Mouse (Mus musculus): Measurements from ENCODE around the gene Atpif1. TPM values are rescaled to one million over a fixed set of nuclear protein-coding genes. Genes with fewer than 3 reads are reported as not detected.
"Not testable (repeated sequence)": the region's sequence is repeated elsewhere in the genome, so short reads cannot be mapped to it uniquely, and the experiment has no call there.

The Atpif1 gene
- total RNA-seq, 2 experiments from 2014 or later = 240 to 628 TPM

DNA sequence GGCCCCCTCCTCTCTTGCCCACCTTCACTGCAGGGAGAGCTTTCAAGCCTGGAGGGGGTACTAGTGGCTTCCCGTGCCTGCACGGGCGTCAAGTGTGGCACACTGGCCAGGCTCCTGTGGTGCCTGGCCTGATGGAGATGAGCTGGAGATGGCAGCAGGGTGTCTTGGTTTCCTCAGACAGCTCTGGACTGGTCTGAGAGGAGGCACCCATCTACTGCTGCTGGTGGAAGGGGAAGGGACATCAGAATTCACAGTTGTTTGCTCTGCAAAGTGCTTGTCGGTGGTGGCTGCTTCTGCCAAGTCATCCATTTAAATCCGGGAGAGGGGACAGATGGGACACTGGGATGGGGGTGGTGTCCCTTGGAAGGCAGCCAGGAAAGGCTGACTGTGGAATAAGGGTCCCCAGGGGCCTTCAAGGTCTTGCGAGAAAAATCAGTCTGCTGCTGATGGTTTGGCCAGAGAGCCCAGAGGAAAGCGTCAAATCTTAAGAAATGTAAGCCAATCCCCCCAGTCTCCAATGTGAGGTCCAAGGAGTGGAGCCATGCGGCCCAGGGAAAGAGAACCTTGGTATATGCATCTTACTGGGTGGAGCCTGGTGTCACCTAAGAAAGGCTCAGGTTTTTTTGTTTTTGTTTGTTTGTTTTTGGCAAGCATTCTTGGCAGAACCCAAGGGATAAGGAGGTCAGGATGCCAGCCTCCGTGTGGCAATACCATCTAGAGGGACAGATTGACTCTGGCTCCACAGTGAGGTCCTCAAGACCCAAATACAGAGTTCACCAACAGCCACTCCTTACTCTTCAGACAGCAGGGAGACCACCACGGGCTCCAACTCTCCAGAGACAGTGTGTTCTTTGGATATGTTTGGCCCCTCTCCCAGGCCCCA is 41.0 kb downstream of the Atpif1 start:
- no peak for ATAC-seq (ENCODE audit: poor library complexity, severe bottlenecking)

DNA sequence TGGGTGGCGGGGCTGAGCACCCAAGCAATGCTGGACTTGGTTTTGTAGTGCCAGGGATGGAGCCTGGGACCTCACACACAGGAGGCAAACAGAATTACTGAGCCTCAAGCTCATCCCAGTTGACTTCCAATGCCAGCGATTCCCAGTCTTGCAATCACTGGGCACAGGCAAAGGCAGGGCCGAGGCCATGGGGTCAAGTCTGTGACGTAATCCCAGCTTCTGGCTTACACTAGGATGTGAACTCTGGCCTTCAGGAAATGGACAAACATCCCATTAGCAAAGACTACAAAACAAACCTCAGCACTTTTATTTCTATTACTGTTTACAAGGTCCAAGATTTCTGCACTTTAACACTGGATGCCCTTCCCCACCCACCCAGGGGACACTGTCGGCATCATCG is 41.7 kb downstream of the Atpif1 start:
- ATAC-seq (ENCODE audit: poor library complexity, severe bottlenecking) = no peak

DNA sequence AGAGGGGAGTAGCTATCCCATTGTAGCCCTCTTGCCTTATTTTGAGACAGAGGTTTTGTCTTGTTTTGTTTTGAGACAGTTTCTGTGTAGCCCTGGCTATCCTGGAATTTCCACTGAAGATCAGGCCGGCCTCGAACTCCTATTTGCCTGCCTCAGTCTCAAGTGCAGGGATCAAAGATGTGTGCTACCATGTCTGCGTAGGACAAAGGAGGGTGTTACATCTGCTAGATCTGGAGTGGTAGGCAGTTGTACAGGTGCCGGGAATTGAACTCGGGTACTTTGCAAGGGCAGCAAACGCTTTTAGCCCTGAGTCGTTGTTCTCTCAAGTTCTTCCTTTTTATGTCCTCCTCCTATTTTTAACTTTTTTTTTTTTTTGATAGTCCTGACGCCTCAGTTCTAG is 42.4 kb downstream of the Atpif1 start:
- ATAC-seq (ENCODE audit: poor library complexity, severe bottlenecking) = no peak

DNA sequence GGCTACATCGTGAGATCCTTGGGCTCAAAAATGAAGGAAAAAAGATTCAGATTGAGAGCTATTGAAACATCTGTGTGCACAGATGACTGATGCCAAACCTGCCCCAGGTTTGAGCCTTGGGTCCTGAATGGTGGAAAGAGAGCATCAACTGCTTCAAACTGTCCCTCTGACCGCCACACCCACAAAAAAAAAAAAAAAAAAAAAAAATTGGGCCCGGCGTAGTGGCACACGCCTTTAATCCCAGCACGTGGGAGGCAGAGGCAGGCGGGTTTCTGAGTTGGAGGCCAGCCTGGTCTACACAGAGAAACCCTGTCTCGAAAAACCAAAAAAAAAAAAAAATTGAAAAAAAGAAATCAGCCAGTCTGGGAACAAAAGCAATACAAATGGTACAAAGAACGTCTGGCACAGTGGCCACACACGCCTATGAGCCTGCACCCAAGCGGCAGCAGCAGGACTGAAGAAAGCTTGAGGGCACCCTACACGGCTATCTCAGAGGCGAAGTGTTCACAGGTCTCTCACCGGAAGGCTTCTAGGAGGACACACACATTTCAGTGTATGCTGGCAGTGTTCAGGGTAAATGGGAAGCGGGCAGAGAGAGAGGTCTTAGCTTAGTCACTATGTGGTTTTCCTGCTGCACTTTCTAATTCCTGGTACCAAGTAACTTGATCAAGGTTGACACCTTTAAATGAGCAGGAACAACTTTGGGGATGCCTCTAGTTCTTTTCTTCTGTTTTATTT is 43.0 kb downstream of the Atpif1 start:
- no peak for ATAC-seq (ENCODE audit: poor library complexity, severe bottlenecking)

DNA sequence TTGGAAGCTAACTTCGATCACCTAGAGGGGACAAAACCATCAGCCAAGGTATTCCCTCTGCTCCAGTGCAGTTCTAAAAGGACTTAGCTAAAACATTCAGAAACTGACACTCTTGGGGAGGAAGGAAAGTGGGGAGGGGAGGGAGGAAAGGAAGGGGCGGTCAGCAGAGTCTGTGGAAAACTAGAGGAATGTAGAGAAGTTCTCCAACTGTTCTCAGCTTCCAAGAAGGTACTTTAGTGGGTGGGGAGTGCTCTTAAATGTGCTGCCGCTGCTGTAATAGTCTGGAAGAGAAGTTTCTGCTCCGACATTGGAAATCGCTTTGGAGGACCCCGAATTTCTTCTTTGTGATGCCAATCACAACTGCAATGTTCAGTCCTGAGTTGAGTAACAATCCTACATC is 44.5 kb downstream of the Atpif1 start:
- no peak for ATAC-seq (ENCODE audit: poor library complexity, severe bottlenecking)

DNA sequence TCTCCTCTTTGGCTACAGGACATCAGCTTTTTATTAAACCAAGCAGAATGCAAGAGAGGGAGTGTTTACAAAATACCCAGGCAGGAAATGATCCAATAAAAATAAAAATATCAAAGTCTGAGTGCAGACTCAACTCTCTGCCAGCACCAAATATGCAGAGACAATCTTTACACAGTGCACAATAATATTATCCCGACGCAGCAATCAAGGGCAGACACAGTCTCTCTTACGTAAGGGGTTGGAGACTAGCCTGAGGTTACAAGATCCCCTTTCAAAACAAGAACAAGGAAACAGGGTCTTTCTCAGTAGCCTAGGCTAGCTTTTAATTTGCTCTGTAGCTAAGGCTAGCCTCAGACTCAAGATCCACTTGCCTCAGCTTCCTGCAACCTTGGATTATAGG is 44.9 kb downstream of the Atpif1 start:
- no peak for ATAC-seq (ENCODE audit: poor library complexity, severe bottlenecking)

DNA sequence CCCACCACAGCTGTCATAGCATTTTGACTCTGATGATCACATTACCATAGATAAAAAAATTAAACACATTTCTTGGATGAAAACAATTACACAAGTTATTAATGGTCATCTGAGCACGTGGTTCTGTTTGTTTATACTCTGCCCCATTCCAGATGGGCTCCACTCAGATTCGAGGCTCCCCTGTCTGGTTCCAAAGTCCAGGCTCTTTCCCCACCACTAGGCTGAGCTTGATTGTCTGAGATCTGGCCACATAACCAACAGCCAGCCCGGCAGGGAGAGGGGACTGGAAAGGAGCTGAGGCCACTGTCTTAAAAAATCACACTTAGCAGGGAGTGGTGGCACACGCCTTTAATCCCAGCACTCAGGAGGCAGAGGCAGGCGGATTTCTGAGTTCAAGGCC is 48.6 kb downstream of the Atpif1 start:
- no peak for ATAC-seq (ENCODE audit: poor library complexity, severe bottlenecking)

DNA sequence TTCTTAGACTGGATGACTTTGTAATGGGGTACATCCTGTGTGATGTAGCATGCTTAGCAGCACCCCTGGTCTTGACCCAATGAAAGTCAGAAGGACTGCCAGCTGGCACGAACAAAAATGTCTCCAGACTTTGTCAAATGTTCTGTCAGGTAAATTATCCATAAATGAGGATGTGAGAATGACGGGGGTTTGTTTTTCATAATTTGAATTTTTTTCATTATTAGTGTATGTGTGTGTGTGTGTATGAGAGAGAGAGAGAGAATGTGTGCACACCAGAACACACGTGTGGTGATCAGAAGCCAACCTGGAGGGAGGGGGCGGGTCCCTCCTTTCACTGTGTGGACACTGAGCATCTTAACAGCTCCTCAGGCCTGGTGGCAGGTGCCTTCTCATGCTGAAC is 49.2 kb downstream of the Atpif1 start:
- no peak for ATAC-seq (ENCODE audit: poor library complexity, severe bottlenecking)

DNA sequence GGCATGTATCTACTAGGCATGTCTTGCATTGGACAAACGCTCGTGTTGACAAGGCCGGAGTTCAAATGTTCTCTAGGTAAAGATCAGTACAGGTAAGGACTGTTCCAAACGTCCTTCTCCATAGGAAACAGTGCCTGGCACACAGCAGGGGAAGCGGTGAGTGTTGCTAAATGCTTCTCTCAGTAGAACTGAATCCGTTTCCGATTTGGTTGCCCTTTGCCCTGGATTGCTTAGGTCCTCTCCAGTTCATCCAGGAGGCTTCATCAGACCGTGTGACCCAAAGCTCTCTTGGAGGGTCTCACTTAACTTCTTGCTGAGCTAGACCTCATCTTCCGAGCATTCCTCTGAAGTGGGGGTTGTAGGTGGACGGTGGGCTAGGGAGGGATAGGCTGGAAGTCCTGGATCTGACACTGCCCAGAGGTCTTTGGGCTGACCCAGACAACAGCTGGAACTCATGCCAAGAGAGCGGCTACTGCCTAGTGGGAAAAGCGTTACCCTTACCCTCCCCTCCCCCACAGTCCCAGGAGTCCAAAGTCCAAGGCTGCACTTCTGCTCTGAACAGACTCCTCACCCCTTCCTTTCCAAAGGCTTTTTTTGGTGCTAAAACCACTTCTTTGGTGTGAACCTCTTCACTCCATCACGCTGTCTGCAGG is 50.4 kb downstream of the Atpif1 start:
- no peak for ATAC-seq (ENCODE audit: poor library complexity, severe bottlenecking)

DNA sequence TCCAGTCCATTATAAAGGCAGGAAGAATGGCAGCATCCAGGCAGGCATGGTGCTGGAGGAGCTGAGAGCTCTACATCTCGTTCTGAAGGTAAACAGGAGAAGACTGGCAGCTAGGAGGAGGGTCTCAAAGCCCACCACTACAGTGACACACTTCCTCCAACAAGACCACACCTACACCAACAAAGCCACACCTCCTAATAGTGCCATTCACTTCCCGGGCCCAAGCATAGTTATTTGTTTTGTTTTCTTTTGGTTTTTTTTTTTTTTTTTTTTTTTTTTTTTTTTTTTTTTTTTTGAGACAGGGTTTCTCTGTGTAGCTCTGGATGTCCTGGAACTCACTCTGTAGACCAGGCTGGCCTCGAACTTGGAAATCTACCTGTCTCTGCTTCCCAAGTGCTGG is 51.4 kb downstream of the Atpif1 start:
- not testable (repeated sequence) for ATAC-seq (ENCODE audit: poor library complexity, severe bottlenecking)

Other genes starting within 250 kb of the Atpif1 start
- not detected in 2 replicates for gene Rab42, start 230.3 kb downstream of the Atpif1 start, total RNA-seq (2015)
- not detected in 2 replicates for gene Rab42, start 230.3 kb downstream of the Atpif1 start, total RNA-seq (2017)
- gene Trnau1ap, start 204.1 kb downstream of the Atpif1 start, total RNA-seq (2015) = 25.3 and 32.6 TPM in 2 replicates
- 22.6 and 25.7 TPM in 2 replicates for gene Trnau1ap, start 204.1 kb downstream of the Atpif1 start, total RNA-seq (2017)
- gene Rcc1, start 180.1 kb downstream of the Atpif1 start, total RNA-seq (2015) = 14.0 TPM in 2 replicates
- 20.4 and 21.0 TPM in 2 replicates for gene Rcc1, start 180.1 kb downstream of the Atpif1 start, total RNA-seq (2017)
- gene Phactr4, start 111.2 kb downstream of the Atpif1 start, total RNA-seq (2015) = 33.8 and 36.3 TPM in 2 replicates
- gene Phactr4, start 111.2 kb downstream of the Atpif1 start, total RNA-seq (2017) = 6.6 and 13.2 TPM in 2 replicates
- gene Med18, start 69.7 kb downstream of the Atpif1 start, total RNA-seq (2015) = 9.0 and 11.4 TPM in 2 replicates
- gene Med18, start 69.7 kb downstream of the Atpif1 start, total RNA-seq (2017) = 7.7 and 12.5 TPM in 2 replicates
- 7.4 TPM in 2 replicates for gene Sesn2, start 23.2 kb downstream of the Atpif1 start, total RNA-seq (2015)
- 5.2 and 5.6 TPM in 2 replicates for gene Sesn2, start 23.2 kb downstream of the Atpif1 start, total RNA-seq (2017)
- 113 and 122 TPM in 2 replicates for gene Dnajc8, start 1.9 kb upstream of the Atpif1 start, total RNA-seq (2015)
- 368 and 380 TPM in 2 replicates for gene Dnajc8, start 1.9 kb upstream of the Atpif1 start, total RNA-seq (2017)
- 19.6 and 20.6 TPM in 2 replicates for gene Ptafr, start 30.4 kb upstream of the Atpif1 start, total RNA-seq (2015)
- gene Ptafr, start 30.4 kb upstream of the Atpif1 start, total RNA-seq (2017) = 38.9 and 40.8 TPM in 2 replicates
- gene Eya3, start 105.3 kb upstream of the Atpif1 start, total RNA-seq (2015) = 49.3 and 52.8 TPM in 2 replicates
- gene Eya3, start 105.3 kb upstream of the Atpif1 start, total RNA-seq (2017) = 23.5 and 31.7 TPM in 2 replicates
- 1.3 and 2.5 TPM in 2 replicates for gene Xkr8, start 198.9 kb upstream of the Atpif1 start, total RNA-seq (2015)
- gene Xkr8, start 198.9 kb upstream of the Atpif1 start, total RNA-seq (2017) = 1.1 and 1.5 TPM in 2 replicates
- 3.0 and 4.5 TPM in 2 replicates for gene Smpdl3b, start 223.6 kb upstream of the Atpif1 start, total RNA-seq (2015)
- 3.9 and 4.3 TPM in 2 replicates for gene Smpdl3b, start 223.6 kb upstream of the Atpif1 start, total RNA-seq (2017)
- 28.0 and 28.7 TPM in 2 replicates for gene Rpa2, start 234.7 kb upstream of the Atpif1 start, total RNA-seq (2015)
- gene Rpa2, start 234.7 kb upstream of the Atpif1 start, total RNA-seq (2017) = 22.3 and 27.9 TPM in 2 replicates